Mouse (Mus musculus) MEL (cell line): ENCODE results near the gene Gm20821. TPM values are rescaled to one million over a fixed set of nuclear protein-coding genes. Genes with fewer than 3 reads are reported as not detected.
"Not testable (repeated sequence)": the region's sequence is repeated elsewhere in the genome, so short reads cannot be mapped to it uniquely, and the experiment has no call there.

Experiments
- DNase-seq: peaks from one replicate; pipeline ENCODE4 v3.0.0; 2011; ENCODE audit warnings: low read depth, low spot score
- H3K27ac ChIP-seq: 2 replicates; pipeline ENCODE4 v1.5.1; 2012; ENCODE audit warnings: low read depth, mild to moderate bottlenecking, control low read depth, low read length, moderate library complexity; ENCODE audit not compliant: control insufficient read depth
- H3K27me3 ChIP-seq, 2 experiments: fragments of 150-350 bp in 1 of 2; sonication (generic) in 1 of 2; 2 replicates each; pipeline ENCODE4 v1.6.1; 2012; ENCODE audit warnings: low read length in 2 of 2, mild to moderate bottlenecking in 2 of 2, improper control_type of control experiment in 1 of 2, moderate library complexity in 1 of 2; ENCODE audit not compliant: insufficient read depth in 2 of 2, control insufficient read depth in 1 of 2
- H3K36me3 ChIP-seq, 2 experiments: 2 replicates each; pipeline ENCODE4 v1.6.1; 2012 to 2014; ENCODE audit warnings: low read length in 2 of 2, improper control_type of control experiment in 1 of 2, inconsistent platforms in 1 of 2, mild to moderate bottlenecking in 1 of 2; ENCODE audit not compliant: insufficient read depth in 2 of 2, control insufficient read depth in 1 of 2
- H3K4me1 ChIP-seq, 2 experiments: fragments of 150-350 bp in 1 of 2; sonication (generic) in 1 of 2; 2 replicates each; pipeline ENCODE4 v1.6.1; 2012; ENCODE audit warnings: low read length in 2 of 2, improper control_type of control experiment in 1 of 2, mild to moderate bottlenecking in 1 of 2; ENCODE audit not compliant: insufficient read depth in 2 of 2, control insufficient read depth in 1 of 2
- H3K4me3 ChIP-seq, 2 experiments: fragments of 150-350 bp in 1 of 2; sonication (generic) in 1 of 2; 2 replicates each; pipeline ENCODE4 v1.5.1; 2012; ENCODE audit warnings: low read depth in 2 of 2, low read length in 2 of 2, mild to moderate bottlenecking in 2 of 2, moderate library complexity in 2 of 2, control low read depth in 1 of 2, improper control_type of control experiment in 1 of 2; ENCODE audit not compliant: control insufficient read depth in 1 of 2, insufficient read depth in 1 of 2
- H3K79me2 ChIP-seq: 2 replicates; pipeline ENCODE4 v1.6.1; 2012; ENCODE audit warnings: mild to moderate bottlenecking, low read length, moderate library complexity; ENCODE audit not compliant: control insufficient read depth, poor library complexity, insufficient read depth
- H3K9ac ChIP-seq: 2 replicates; pipeline ENCODE4 v1.6.1; 2012; ENCODE audit warnings: low read depth, mild to moderate bottlenecking, control low read depth, low read length, moderate library complexity; ENCODE audit not compliant: control insufficient read depth, poor library complexity, severe bottlenecking
- H3K9me3 ChIP-seq: fragments of 150-350 bp; sonication (generic); replicated peaks from 2 replicates; pipeline ENCODE4 v1.6.1; 2012; ENCODE audit warnings: mild to moderate bottlenecking, low read length, improper control_type of control experiment, moderate library complexity; ENCODE audit not compliant: insufficient read depth
- polyA plus RNA-seq, 2 experiments: library from polyadenylated mRNA; stranded (reverse) in 1 of 2; unstranded in 1 of 2; fragments of >175 nt in 1 of 2; fragments of >200 nt in 1 of 2; gene quantifications; 2 replicates each; pipeline versions ENCODE4 v1.2.1 to v1.2.4; 2012; ENCODE audit warnings: low replicate concordance in 2 of 2, low read depth in 1 of 2; ENCODE audit not compliant: insufficient read length in 2 of 2, insufficient read depth in 1 of 2, missing spikeins in 1 of 2
- total RNA-seq: library from RNA; depleted of rRNA; stranded (reverse); fragments of 300-350 nt; gene quantifications from 2 replicates; pipeline ENCODE4 v1.2.3, GENCODE M21; 2012; rRNA removed

The Gm20821 gene
- not detected in 2 replicates for total RNA-seq
- polyA plus RNA-seq = not detected

- not testable (repeated sequence) for H3K4me1 ChIP-seq, DNase-seq, H3K4me3 ChIP-seq, H3K36me3 ChIP-seq, H3K79me2 ChIP-seq, H3K9ac ChIP-seq, H3K27me3 ChIP-seq, H3K27ac ChIP-seq, H3K9me3 ChIP-seq
Measured at GRCm38 (mm10) chrY:9781504-9781903, at the start of gene Gm20821. Gene Gm20821 (plus strand): TSS chrY:9781804.
